Mouse (Mus musculus): ENCODE results near the gene Mmp28. TPM values are rescaled to one million over a fixed set of nuclear protein-coding genes. Genes with fewer than 3 reads are reported as not detected.

The Mmp28 gene
- polyA plus RNA-seq, 1 experiment from 2014 or later, result 2.1 TPM

DNA sequence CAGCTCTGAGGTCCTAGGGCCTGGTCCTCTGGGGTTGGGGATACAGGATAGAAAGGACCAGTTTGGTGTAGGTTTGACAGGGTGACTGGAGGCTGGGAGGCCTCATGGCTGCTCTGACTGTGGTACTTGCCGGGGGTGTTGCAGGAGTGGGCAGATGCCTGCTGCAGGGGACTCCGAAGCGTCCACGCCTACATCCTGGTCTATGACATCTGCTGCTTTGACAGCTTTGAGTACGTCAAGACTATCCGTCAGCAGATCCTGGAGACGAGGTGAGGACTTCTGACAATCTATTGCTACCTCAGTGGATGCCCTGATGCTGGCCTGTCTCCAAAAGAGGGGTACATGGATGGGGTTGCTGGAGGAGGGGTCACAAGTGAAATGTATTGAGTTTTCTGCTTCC lies 45.2 kb downstream of the Mmp28 start:
- Histone ChIP-seq H3K9ac (ENCODE audit: low read depth, low read length) (no peak overlapping the region), H3K9me3 (ENCODE audit: control insufficient read depth) (no peaks in the 10 kb centered on the region), H3K4me1 (replicated peaks; ENCODE audit: control insufficient read depth, insufficient read depth, low read length) (no peaks in the 10 kb centered on the region), H3K27me3 (replicated peaks; ENCODE audit: control insufficient read depth, insufficient read depth, low read length) (peaks cover 25% of the 10 kb centered on the region), H3K4me2 (replicated peaks; ENCODE audit: low read depth) (no peak overlapping the region), H3K36me3 (ENCODE audit: control insufficient read depth, insufficient read depth) (no peaks in the 10 kb centered on the region), H3K27ac (ENCODE audit: low read depth, low read length) (no peak overlapping the region), H3K4me3 (ENCODE audit: low read depth, low read length) (no peak overlapping the region)
- ATAC-seq, result no peak
- no peak for TF ChIP-seq CTCF (IDR thresholded peaks at IDR 0.05; ENCODE audit: low read depth)
- WGBS, result 76% methylated on average over 7 of the region's 7 CpGs

DNA sequence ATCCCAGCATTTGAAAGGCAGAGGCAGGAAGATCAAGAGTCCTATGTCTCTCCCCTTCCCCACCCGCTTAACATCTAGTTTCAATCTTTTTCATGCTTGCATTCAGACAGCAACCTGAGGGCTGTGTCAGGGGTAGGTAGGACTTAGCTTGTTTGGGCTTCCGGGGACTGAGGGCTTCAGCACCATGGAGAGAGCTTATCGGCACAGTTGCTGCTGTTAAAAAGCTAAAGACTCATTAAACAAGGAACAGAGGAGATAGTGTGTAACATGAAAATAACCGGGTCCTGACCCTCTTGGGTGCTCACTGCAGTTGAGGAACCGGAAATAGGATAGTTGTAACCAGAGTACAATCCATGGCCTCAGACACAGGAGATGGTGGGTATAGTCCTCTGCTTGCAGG lies 45.8 kb downstream of the Mmp28 start:
- no peaks in the 10 kb centered on the region for H3K9me3 ChIP-seq (ENCODE audit: control insufficient read depth)
- no peak overlapping the region for H3K4me2 ChIP-seq (replicated peaks; ENCODE audit: low read depth)
- no peaks in the 10 kb centered on the region for H3K36me3 ChIP-seq (ENCODE audit: control insufficient read depth, insufficient read depth)
- TF ChIP-seq CTCF (IDR thresholded peaks at IDR 0.05; ENCODE audit: low read depth), result no peak
- no peak overlapping the region for H3K9ac ChIP-seq (ENCODE audit: low read depth, low read length)
- peaks cover 25% of the 10 kb centered on the region for H3K27me3 ChIP-seq (replicated peaks; ENCODE audit: control insufficient read depth, insufficient read depth, low read length)
- no peak overlapping the region for H3K4me3 ChIP-seq (ENCODE audit: low read depth, low read length)
- H3K4me1 ChIP-seq (replicated peaks; ENCODE audit: control insufficient read depth, insufficient read depth, low read length), result no peaks in the 10 kb centered on the region
- no peak for ATAC-seq
- no peak overlapping the region for H3K27ac ChIP-seq (ENCODE audit: low read depth, low read length)
- 3% methylated on average over 5 of the region's 5 CpGs for WGBS

DNA sequence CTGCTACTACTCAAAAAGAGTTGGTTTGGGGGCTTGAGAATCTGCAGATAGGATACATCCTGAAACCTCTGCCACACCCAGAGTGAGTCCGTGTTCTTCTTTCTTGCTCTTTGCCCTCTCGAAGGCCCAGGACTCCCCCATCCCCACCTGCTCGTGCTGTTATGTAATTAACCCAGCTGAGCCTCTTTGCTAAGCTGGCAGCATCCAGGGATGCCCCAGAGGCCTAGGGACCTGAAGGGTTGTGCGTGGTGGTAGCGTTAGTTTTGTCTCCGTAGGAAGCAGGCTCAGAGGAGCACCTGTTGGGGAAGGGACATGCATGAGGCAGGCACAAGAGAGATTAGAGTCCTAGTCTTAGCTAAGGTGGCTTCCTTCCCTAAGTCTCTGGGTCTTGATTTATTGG lies 52.4 kb downstream of the Mmp28 start:
- peak overlapping the region; percentile 97; the same call in 1 of the 2 replicates for H3K4me2 ChIP-seq (replicated peaks; ENCODE audit: low read depth)

DNA sequence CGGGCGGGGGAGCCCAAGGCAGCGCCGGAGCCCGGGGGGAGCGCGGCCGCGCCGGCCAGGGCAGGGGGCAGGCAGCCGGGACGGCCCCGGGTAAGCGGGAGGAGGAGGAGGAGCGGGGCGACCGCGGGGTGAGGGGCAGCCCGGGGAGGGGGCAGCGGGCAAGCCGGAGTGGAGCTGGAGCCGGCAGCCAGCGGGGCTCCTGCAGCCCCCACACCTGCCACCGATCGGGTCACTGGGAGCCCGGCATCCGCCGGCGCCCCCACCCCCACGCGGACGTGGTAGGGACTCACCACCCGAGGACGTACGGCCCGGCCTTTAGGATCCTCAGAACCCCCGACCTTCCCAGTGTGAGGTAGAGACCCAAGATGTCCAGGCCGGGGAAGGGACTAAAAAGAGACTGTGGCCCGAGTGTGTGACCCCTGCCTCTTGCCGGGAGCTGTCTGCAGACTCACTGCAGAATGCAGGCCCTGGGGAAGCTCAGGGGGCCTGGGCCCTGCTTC lies 53.0 kb downstream of the Mmp28 start:
- H3K4me2 ChIP-seq (replicated peaks; ENCODE audit: low read depth), result peak overlapping the region; percentile 97
- H3K27ac ChIP-seq (ENCODE audit: low read depth, low read length), result no peak overlapping the region
- 0 out of 2 replicates have a peak, but pooled peaks have one; percentile 13 for ATAC-seq
- H3K4me1 ChIP-seq (replicated peaks; ENCODE audit: control insufficient read depth, insufficient read depth, low read length), result no peaks in the 10 kb centered on the region
- TF ChIP-seq CTCF (IDR thresholded peaks at IDR 0.05; ENCODE audit: low read depth), result no peak
- no peaks in the 10 kb centered on the region for H3K36me3 ChIP-seq (ENCODE audit: control insufficient read depth, insufficient read depth)
- peak overlapping the region; percentile 63 for H3K4me3 ChIP-seq (ENCODE audit: low read depth, low read length)
- H3K27me3 ChIP-seq (replicated peaks; ENCODE audit: control insufficient read depth, insufficient read depth, low read length), result peaks cover 5% of the 10 kb centered on the region; the same call in 1 of the 2 replicates
- H3K9ac ChIP-seq (ENCODE audit: low read depth, low read length), result peak overlapping the region; percentile 34; the same call in 1 of the 2 replicates
- H3K9me3 ChIP-seq (ENCODE audit: control insufficient read depth), result no peaks in the 10 kb centered on the region
- 3% methylated on average over 7 of the region's 40 CpGs for WGBS

More for the DNA sequence above, 52.4 kb downstream of the Mmp28 start:
- Histone ChIP-seq H3K9me3 (ENCODE audit: control insufficient read depth) (no peaks in the 10 kb centered on the region), H3K4me1 (replicated peaks; ENCODE audit: control insufficient read depth, insufficient read depth, low read length) (no peaks in the 10 kb centered on the region), H3K9ac (ENCODE audit: low read depth, low read length) (0 out of 2 replicates have a peak overlapping the region, but pooled peaks have one; percentile 34), H3K27ac (ENCODE audit: low read depth, low read length) (no peak overlapping the region), H3K4me3 (ENCODE audit: low read depth, low read length) (no peak overlapping the region), H3K27me3 (replicated peaks; ENCODE audit: control insufficient read depth, insufficient read depth, low read length) (peaks cover 5% of the 10 kb centered on the region; the same call in 1 of the 2 replicates), H3K36me3 (ENCODE audit: control insufficient read depth, insufficient read depth) (no peaks in the 10 kb centered on the region)
- no peak for ATAC-seq
- 52% methylated on average over 6 of the region's 6 CpGs for WGBS
- no peak for TF ChIP-seq CTCF (IDR thresholded peaks at IDR 0.05; ENCODE audit: low read depth)

DNA sequence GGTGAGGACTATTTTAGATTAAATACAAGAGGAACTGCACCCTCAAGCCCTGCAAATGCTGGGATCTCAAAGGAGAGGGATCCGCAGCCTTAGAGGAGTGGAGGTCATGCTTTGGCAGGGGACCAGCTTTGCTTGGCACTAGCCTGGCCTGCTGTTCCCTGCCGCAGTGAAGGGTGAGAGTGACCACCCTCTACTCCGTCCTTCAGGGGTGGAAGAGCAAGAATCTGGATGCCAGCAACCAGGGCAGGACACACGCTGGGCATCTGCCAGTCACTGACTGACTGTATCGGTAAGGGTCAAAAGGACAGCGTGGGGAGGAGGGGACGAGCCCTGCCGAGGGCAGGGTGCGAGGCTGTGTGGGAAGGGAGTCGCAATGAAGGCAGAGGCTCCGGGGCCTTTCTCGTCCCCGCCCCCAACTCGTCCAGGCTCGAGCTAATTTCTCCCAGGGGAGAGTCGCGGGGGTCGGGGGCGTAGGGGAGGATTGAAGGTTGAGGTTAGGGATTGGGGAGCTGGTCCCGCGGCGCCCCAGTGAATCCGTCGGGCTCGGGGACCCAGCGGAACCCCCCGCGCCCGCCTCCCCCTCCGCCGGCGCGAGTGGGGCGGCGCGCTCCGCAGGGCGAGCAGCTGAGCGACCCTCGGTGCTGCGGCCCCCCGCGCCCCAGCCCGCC lies 53.6 kb downstream of the Mmp28 start, which contains the start of gene Rasl10b:
TSS of gene Rasl10b (plus strand) at position 51 of the 668 bp plus-strand sequence.
- 2% methylated on average over 37 of the region's 44 CpGs for WGBS
- TF ChIP-seq CTCF (IDR thresholded peaks at IDR 0.05; ENCODE audit: low read depth), result no peak

DNA sequence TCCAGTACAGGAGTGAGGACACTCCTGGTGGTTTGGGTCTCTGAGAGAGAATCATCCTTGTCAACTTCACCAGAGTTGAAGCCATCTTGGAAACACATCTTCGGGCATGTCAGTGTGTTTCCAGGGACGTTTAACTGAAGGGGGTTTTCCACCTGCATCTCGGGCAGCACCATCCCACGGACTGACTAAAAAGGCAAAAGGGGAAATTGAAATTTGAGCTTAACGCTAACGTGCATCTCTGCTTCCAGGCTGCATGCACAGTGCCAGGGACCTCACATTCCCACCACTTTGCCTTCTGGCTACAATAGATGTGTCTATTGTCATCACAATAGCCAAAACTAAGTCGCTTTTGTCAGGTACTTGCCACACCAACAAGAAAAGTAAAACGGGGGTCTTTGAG lies 54.6 kb downstream of the Mmp28 start:
- peaks cover 5% of the 10 kb centered on the region; the same call in 1 of the 2 replicates for H3K27me3 ChIP-seq (replicated peaks; ENCODE audit: control insufficient read depth, insufficient read depth, low read length)
- H3K27ac ChIP-seq (ENCODE audit: low read depth, low read length), result no peak overlapping the region
- 49% methylated on average over 8 of the region's 8 CpGs for WGBS
- H3K36me3 ChIP-seq (ENCODE audit: control insufficient read depth, insufficient read depth), result peaks cover 16% of the 10 kb centered on the region
- no peak overlapping the region for H3K9ac ChIP-seq (ENCODE audit: low read depth, low read length)
- H3K4me2 ChIP-seq (replicated peaks; ENCODE audit: low read depth), result no peak overlapping the region
- ATAC-seq, result no peak
- no peaks in the 10 kb centered on the region for H3K9me3 ChIP-seq (ENCODE audit: control insufficient read depth)
- no peak overlapping the region for H3K4me3 ChIP-seq (ENCODE audit: low read depth, low read length)
- H3K4me1 ChIP-seq (replicated peaks; ENCODE audit: control insufficient read depth, insufficient read depth, low read length), result no peaks in the 10 kb centered on the region
- TF ChIP-seq CTCF (IDR thresholded peaks at IDR 0.05; ENCODE audit: low read depth), result no peak

More for the DNA sequence above, 53.6 kb downstream of the Mmp28 start, which contains the start of gene Rasl10b:
- no peak within 1 kb of the TSS for H3K27ac ChIP-seq (ENCODE audit: low read depth, low read length)
- H3K27me3 ChIP-seq (replicated peaks; ENCODE audit: control insufficient read depth, insufficient read depth, low read length), result peaks cover 5% of the 10 kb centered on the region; the same call in 1 of the 2 replicates
- H3K4me3 ChIP-seq (ENCODE audit: low read depth, low read length), result peak within 1 kb of the TSS; percentile 63
- no peaks in the 10 kb centered on the region for H3K4me1 ChIP-seq (replicated peaks; ENCODE audit: control insufficient read depth, insufficient read depth, low read length)
- peak within 1 kb of the TSS; percentile 97 for H3K4me2 ChIP-seq (replicated peaks; ENCODE audit: low read depth)
- no peaks in the 10 kb centered on the region for H3K9me3 ChIP-seq (ENCODE audit: control insufficient read depth)
- ATAC-seq, result 0 out of 2 replicates have a peak, but pooled peaks have one; percentile 41
- peaks cover 6% of the 10 kb centered on the region; the same call in 1 of the 2 replicates for H3K36me3 ChIP-seq (ENCODE audit: control insufficient read depth, insufficient read depth)
- H3K9ac ChIP-seq (ENCODE audit: low read depth, low read length), result peak within 1 kb of the TSS; percentile 34; the same call in 1 of the 2 replicates
